Mouse (Mus musculus): ENCODE measurements around the gene Uqcrq.

Uqcrq gene

DNA sequence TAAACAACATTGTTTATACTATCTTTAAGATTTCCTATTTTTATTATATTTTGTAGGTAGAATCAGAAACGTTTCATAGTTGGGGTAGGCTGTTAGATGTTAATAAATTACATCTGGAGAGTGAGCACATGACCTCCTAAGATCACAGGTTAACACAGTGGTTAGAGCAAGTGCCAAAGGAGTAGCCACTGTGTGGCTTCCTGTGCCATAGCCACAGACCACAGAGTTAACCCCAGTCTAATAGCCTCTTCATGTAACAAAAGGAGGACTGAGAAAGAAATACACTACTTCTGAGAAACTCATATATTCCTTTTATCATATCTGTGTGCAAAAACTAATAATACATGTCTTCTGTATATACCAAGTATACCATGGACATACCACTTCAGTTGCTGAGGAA lies 36.8 kb downstream of the Uqcrq start:
- DNase-seq = no peak

DNA sequence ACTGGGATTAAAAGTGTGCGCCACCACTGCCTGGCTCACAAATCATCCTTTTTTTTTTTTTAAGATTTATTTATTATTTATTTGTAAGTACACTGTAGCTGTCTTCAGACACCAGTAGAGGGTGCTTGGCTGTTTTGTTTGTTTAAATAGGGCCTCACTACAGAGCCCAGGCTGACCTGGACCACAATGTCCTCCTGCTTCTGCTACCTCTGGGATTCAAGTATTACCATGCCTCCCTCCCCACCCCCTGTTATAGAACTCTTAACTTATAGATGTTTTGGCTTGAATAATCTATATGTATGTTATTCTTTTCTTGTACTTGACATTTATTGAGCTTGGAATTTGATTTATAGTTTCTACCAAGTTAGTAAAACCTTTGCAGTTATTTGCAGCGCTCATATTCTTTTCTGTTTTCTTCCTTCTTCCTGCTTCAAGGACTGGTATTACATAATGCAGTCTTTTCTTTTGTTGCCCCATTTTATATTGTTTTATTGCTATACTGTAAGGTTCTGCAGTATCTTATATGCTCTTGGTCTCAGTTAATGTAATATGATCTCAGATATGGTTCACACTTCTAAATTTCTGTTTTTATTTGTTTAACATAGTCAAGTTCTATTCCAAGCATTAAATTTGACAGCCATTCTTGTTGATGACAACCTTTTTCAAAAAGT lies 46.7 kb downstream of the Uqcrq start:
- DNase-seq = no peak

DNA sequence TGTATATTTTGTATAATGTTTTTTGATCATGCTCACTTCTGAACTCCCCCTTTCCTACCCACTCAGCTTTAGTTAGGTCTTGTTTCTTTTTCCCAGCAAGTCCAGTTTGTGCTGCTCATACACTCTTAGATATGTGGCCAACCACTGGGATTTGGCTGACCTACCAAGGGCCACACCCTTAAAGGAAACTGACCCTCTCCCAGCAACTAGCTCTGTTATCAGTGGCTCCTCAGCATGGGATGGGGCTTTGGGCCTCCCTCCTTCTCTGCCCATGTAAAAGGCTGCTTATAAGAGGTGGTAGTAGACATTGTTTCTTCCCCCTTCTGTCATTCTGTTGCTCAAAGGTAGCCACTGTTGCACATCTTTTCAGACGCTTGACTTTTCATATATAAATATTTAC lies 51.7 kb downstream of the Uqcrq start:
- no peak for DNase-seq
